Mouse (Mus musculus) midbrain, postnatal 0 days (tissue): ENCODE results near the gene Cacng7. TPM values are rescaled to one million over a fixed set of nuclear protein-coding genes. Genes with fewer than 3 reads are reported as not detected.

Source experiments
- ATAC-seq: fragments of 200-750 bp; cut with Nextera tagmentation; 2 replicates; pipeline ENCODE4 v1.8.0; 2017; ENCODE audit warnings: moderate number of reproducible peaks, mild to moderate bottlenecking, moderate TSS enrichment, moderate library complexity; ENCODE audit not compliant: low FRiP score
- DNase-seq: peaks from one replicate; pipeline ENCODE4 v3.0.0-alpha.2; 2015; ENCODE audit warnings: low spot score
- H3K27ac ChIP-seq: fragments of 300-500 bp; sonication (generic); 2 replicates; pipeline ENCODE4 v1.5.1; 2014; ENCODE audit warnings: low read depth, mild to moderate bottlenecking, low read length, mixed read lengths
- H3K27me3 ChIP-seq: fragments of 300-500 bp; sonication (generic); 2 replicates; pipeline ENCODE4 v1.6.1; 2014; ENCODE audit warnings: low read length, control low read depth, mixed read lengths; ENCODE audit not compliant: insufficient read depth
- H3K36me3 ChIP-seq: fragments of 300-500 bp; sonication (generic); 2 replicates; pipeline ENCODE4 v1.6.1; 2014; ENCODE audit warnings: low read length, control low read depth, mixed read lengths; ENCODE audit not compliant: insufficient read depth
- H3K4me1 ChIP-seq: fragments of 300-500 bp; sonication (generic); 2 replicates; pipeline ENCODE4 v1.6.1; 2014; ENCODE audit warnings: mild to moderate bottlenecking, control low read depth, antibody characterized with exemption, low read length, mixed read lengths; ENCODE audit not compliant: insufficient read depth
- H3K4me2 ChIP-seq: fragments of 300-500 bp; sonication (generic); 2 replicates; pipeline ENCODE4 v1.6.1; 2014; ENCODE audit warnings: low read depth, mild to moderate bottlenecking, low read length, mixed read lengths; ENCODE audit not compliant: poor library complexity, severe bottlenecking
- H3K4me3 ChIP-seq: fragments of 300-500 bp; sonication (generic); 2 replicates; pipeline ENCODE4 v1.5.1; 2014; ENCODE audit warnings: low read depth, mild to moderate bottlenecking, low read length, moderate library complexity
- H3K9ac ChIP-seq: fragments of 300-500 bp; sonication (generic); replicated peaks from 2 replicates; pipeline ENCODE4 v1.6.1; 2014; ENCODE audit warnings: mild to moderate bottlenecking, low read length, moderate library complexity, mixed read lengths; ENCODE audit not compliant: poor library complexity, severe bottlenecking
- H3K9me3 ChIP-seq: fragments of 300-500 bp; sonication (generic); 2 replicates; pipeline ENCODE4 v1.6.1; 2016; ENCODE audit warnings: low read length, control low read depth
- CTCF ChIP-seq: IDR thresholded peaks from 2 replicates; pipeline ENCODE4 v1.5.1; 2016; ENCODE audit warnings: antibody characterized with exemption, mild to moderate bottlenecking
- WGBS: fragments of 180-500 bp; shearing (Covaris S2); extraction: QIAGEN DNeasy Blood & Tissue Kit; methylation state at CpG from one replicate; pipeline ENCODE4 v1.1.7; 2014; 5-methylcytosine and 5-hydroxymethylcytosine counted together
- polyA plus RNA-seq: library from polyadenylated mRNA; unstranded; fragments of >200 nt; fragmentation: Nextera tagmentation; extraction: Ambion mirVana; gene quantifications from 2 replicates; pipeline ENCODE4 v1.2.1, GENCODE M21; 2015
- total RNA-seq: library from RNA; depleted of rRNA; stranded (reverse); fragments of >200 nt; gene quantifications from 2 replicates; pipeline ENCODE4 v1.2.3, GENCODE M21; 2014

Gene Cacng7
- total and polyA plus RNA-seq, 2 experiments from 2014 or later, result 3.7 to 115 TPM

DNA sequence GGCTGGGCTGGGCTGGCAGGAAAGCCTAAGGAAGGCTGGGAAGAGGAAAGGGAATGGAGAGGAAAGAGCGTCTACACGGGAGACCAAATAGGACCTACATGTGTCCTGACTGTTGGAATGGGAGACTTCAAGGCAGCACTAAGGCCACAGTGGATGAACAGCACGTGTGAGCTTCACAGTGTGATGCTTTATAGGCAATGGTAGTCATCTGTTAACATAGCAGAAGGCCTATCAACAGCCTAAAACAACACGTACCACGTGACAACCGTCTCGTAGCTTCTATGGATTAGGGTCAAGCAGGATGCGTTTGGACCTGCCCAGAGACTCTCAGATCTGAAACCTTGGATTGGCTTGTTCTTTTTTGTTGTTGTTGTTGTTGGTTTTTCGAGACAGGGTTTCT is 49.4 kb downstream of the Cacng7 start:
- Histone ChIP-seq H3K4me3 (no peak overlapping the region), H3K9me3 (no peaks in the 10 kb centered on the region), H3K4me1 (no peaks in the 10 kb centered on the region), H3K4me2 (no peak overlapping the region), H3K9ac (no peak overlapping the region), H3K36me3 (no peaks in the 10 kb centered on the region), H3K27ac (no peak overlapping the region), H3K27me3 (no peaks in the 10 kb centered on the region)
- WGBS, result 90% methylated on average over 9 of the region's 9 CpGs
- no peak for DNase-seq
- TF ChIP-seq CTCF, result no peak
- ATAC-seq, result no peak

DNA sequence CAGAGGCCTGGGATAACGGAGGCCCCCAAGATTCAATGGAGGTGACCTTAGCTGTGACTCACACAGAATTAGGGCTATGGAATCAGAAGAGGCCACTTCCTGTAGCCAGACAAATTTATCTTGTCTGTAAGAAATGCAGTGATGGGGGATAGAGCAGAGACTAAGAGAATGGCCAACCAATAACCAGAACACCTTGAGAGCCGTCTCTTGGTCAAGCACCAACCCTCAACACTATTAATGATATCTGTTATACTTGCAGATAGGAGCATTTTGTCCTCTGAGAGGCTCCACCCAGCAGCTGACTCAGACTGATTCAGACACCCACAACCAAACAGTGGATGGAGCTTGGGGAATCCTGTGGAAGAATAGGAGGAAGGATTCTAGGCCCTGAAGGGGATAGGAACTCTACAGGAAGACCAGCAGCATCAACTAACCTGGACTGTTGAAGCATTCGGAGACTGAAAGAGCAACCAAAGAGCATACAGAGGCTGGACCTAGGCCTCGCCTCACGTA is 52.1 kb downstream of the Cacng7 start:
- Histone ChIP-seq H3K9ac (no peak overlapping the region), H3K27me3 (no peaks in the 10 kb centered on the region), H3K4me2 (no peak overlapping the region), H3K27ac (no peak overlapping the region), H3K4me3 (no peak overlapping the region), H3K4me1 (peaks cover 3% of the 10 kb centered on the region; the same call in 1 of the 2 replicates), H3K36me3 (no peaks in the 10 kb centered on the region), H3K9me3 (no peaks in the 10 kb centered on the region)
- WGBS, result 90% methylated on average over 5 of the region's 5 CpGs
- TF ChIP-seq CTCF, result no peak
- ATAC-seq, result no peak
- no peak for DNase-seq

- Histone ChIP-seq H3K9ac (no peak overlapping the region), H3K4me1 (peaks cover 3% of the 10 kb centered on the region; the same call in 1 of the 2 replicates), H3K27me3 (no peaks in the 10 kb centered on the region), H3K27ac (no peak overlapping the region), H3K9me3 (no peaks in the 10 kb centered on the region), H3K4me3 (no peak overlapping the region), H3K36me3 (no peaks in the 10 kb centered on the region), H3K4me2 (no peak overlapping the region)
- no peak for ATAC-seq
- TF ChIP-seq CTCF, result no peak
- DNase-seq, result no peak
- WGBS, result 85% methylated on average over 6 of the region's 6 CpGs
Measured at GRCm38 (mm10) chr7:3386036-3386730, 53.4 kb downstream of the Cacng7 start.

- Histone ChIP-seq H3K27me3 (no peaks in the 10 kb centered on the region), H3K27ac (no peak overlapping the region), H3K4me2 (peak overlapping the region; percentile 82; the same call in 1 of the 2 replicates), H3K4me3 (no peak overlapping the region), H3K9me3 (no peaks in the 10 kb centered on the region), H3K36me3 (no peaks in the 10 kb centered on the region), H3K4me1 (peaks cover 8% of the 10 kb centered on the region; the same call in 1 of the 2 replicates), H3K9ac (no peak overlapping the region)
- no peak for TF ChIP-seq CTCF
- no peak for DNase-seq
- ATAC-seq, result no peak
- 91% methylated on average over 18 of the region's 18 CpGs for WGBS
Measured at GRCm38 (mm10) chr7:3387761-3388160, 55.0 kb downstream of the Cacng7 start.

- no peak for TF ChIP-seq CTCF
- DNase-seq, result no peak
- H3K36me3 ChIP-seq, result no peaks in the 10 kb centered on the region
- no peak overlapping the region for H3K9ac ChIP-seq
- H3K27ac ChIP-seq, result no peak overlapping the region
- H3K9me3 ChIP-seq, result no peaks in the 10 kb centered on the region
- WGBS, result 56% methylated on average over 6 of the region's 6 CpGs
- ATAC-seq, result no peak
- no peaks in the 10 kb centered on the region for H3K27me3 ChIP-seq
- H3K4me1 ChIP-seq, result peaks cover 11% of the 10 kb centered on the region; the same call in 1 of the 2 replicates
- peak overlapping the region; percentile 82 for H3K4me2 ChIP-seq
- peak overlapping the region; percentile 54; the same call in 1 of the 2 replicates for H3K4me3 ChIP-seq
Measured at GRCm38 (mm10) chr7:3388885-3389284, 56.1 kb downstream of the Cacng7 start.
